Mouse (Mus musculus) embryonic facial prominence, embryonic 11.5 days (tissue): ENCODE results near the gene Cntrl. TPM values are rescaled to one million over a fixed set of nuclear protein-coding genes. Genes with fewer than 3 reads are reported as not detected.

Source experiments
- ATAC-seq: fragments of 200-750 bp; cut with Nextera tagmentation; replicated peaks from 2 replicates; pipeline ENCODE4 v1.8.0; 2017; ENCODE audit warnings: low read depth; ENCODE audit not compliant: insufficient number of reproducible peaks, low FRiP score, low TSS enrichment
- DNase-seq: peaks from one replicate; pipeline ENCODE4 v3.0.0-alpha.2; 2015; ENCODE audit warnings: low spot score
- H3K27ac ChIP-seq: fragments of 300-500 bp; sonication (generic); replicated peaks from 2 replicates; pipeline ENCODE4 v1.5.1; 2014; ENCODE audit warnings: mild to moderate bottlenecking, low read depth, low read length, control low read depth
- H3K27me3 ChIP-seq: fragments of 300-500 bp; sonication (generic); 2 replicates; pipeline ENCODE4 v1.6.1; 2014; ENCODE audit warnings: mild to moderate bottlenecking, low read length, moderate library complexity, mixed read lengths; ENCODE audit not compliant: control insufficient read depth, insufficient read depth
- H3K36me3 ChIP-seq: fragments of 300-500 bp; sonication (generic); replicated peaks from 2 replicates; pipeline ENCODE4 v1.6.1; 2014; ENCODE audit warnings: low read depth, mild to moderate bottlenecking, low read length, moderate library complexity, mixed read lengths; ENCODE audit not compliant: control insufficient read depth, insufficient read depth
- H3K4me1 ChIP-seq: fragments of 300-500 bp; sonication (generic); 2 replicates; pipeline ENCODE4 v1.6.1; 2014; ENCODE audit warnings: low read length, mixed read lengths; ENCODE audit not compliant: control insufficient read depth, insufficient read depth
- H3K4me2 ChIP-seq: fragments of 300-500 bp; sonication (generic); 2 replicates; pipeline ENCODE4 v1.6.1; 2014; ENCODE audit warnings: low read depth, mild to moderate bottlenecking, control low read depth, low read length, moderate library complexity
- H3K4me3 ChIP-seq: fragments of 300-500 bp; sonication (generic); 2 replicates; pipeline ENCODE4 v1.5.1; 2014; ENCODE audit warnings: low read depth, low read length, control low read depth
- H3K9ac ChIP-seq: fragments of 300-500 bp; sonication (generic); replicated peaks from 2 replicates; pipeline ENCODE4 v1.6.1; 2014; ENCODE audit warnings: mild to moderate bottlenecking, control low read depth, low read length
- H3K9me3 ChIP-seq: fragments of 300-500 bp; sonication (generic); replicated peaks from 2 replicates; pipeline ENCODE4 v1.6.1; 2016; ENCODE audit warnings: mild to moderate bottlenecking, low read length, inconsistent platforms, mixed read lengths; ENCODE audit not compliant: control insufficient read depth
- WGBS: fragments of 180-500 bp; shearing (Covaris S2); extraction: QIAGEN DNeasy Blood & Tissue Kit; methylation state at CpG from one replicate; pipeline ENCODE4 v1.1.7; 2014; 5-methylcytosine and 5-hydroxymethylcytosine counted together
- polyA plus RNA-seq: library from polyadenylated mRNA; unstranded; fragments of >200 nt; fragmentation: Nextera tagmentation; extraction: Ambion mirVana; gene quantifications from 2 replicates; pipeline ENCODE4 v1.2.1, GENCODE M21; 2014

Gene Cntrl
- polyA plus RNA-seq, 1 experiment from 2014 or later, result 32.7 TPM

DNA sequence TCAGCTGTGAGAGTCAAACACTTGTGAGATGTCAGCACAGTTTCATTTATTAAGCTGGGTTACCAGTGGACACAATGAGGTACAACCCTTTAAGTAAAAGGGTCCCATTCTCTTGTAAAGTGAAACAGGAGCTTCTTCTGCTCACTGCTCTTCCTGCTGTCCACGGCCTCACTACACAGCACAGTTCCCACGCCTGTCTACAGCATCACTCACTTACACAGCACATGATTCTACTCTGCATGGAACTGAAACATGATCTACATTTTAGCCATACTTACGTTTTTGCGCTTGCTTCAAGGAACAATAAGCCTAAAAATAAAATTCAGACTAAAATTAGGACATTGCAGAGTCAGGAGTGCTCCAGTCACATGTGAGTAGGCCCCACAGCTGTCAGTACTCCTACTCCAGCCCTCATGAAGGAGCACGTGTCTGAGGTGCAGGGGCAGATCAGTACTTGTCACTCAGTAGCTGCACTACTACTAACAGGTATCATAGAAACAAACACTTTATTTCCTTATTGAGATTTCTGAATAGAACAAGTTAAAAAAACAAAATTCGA is 73.9 kb downstream of the Cntrl start:
- Histone ChIP-seq H3K36me3 (peaks cover 6% of the 10 kb centered on the region), H3K9ac (no peak overlapping the region), H3K4me3 (no peak overlapping the region), H3K4me1 (no peaks in the 10 kb centered on the region), H3K27ac (no peak overlapping the region), H3K4me2 (no peak overlapping the region), H3K9me3 (no peaks in the 10 kb centered on the region), H3K27me3 (no peaks in the 10 kb centered on the region)
- ATAC-seq (no peak), DNase-seq (no peak)
- 85% methylated on average over 6 of the region's 6 CpGs for WGBS

DNA sequence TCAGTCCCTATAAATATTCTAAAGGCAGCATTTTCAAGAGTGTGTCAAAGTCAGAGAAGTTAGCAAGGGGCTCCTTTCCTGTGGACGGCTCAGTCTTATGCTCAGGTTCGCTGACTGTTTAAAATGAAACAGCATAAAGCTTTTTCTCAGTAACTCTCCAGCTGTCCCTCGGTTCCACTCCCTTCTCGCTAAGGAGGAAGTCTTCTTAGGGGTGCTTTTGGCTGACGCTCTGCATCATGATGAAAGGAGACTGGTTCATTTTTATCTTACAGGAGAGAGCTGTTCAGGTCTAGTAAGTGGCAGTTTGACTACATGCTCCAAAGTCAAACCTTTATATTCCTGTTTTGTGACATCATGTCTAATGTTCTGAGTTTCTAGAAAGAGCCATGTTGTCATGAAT is 79.6 kb downstream of the Cntrl start:
- Histone ChIP-seq H3K36me3 (no peaks in the 10 kb centered on the region), H3K9me3 (no peaks in the 10 kb centered on the region), H3K9ac (no peak overlapping the region), H3K4me2 (no peak overlapping the region), H3K27ac (no peak overlapping the region), H3K4me1 (no peaks in the 10 kb centered on the region), H3K27me3 (no peaks in the 10 kb centered on the region), H3K4me3 (no peak overlapping the region)
- DNase-seq (no peak), ATAC-seq (no peak)
- whole genome bisulfite sequencing, result 89% methylated on average over 5 of the region's 5 CpGs

- Histone ChIP-seq H3K27me3 (no peaks in the 10 kb centered on the region), H3K4me1 (no peaks in the 10 kb centered on the region), H3K27ac (no peak overlapping the region), H3K4me2 (no peak overlapping the region), H3K36me3 (no peaks in the 10 kb centered on the region), H3K9ac (no peak overlapping the region), H3K4me3 (no peak overlapping the region), H3K9me3 (no peaks in the 10 kb centered on the region)
- ATAC-seq, result no peak
- WGBS, result 89% methylated on average over 1 of the region's 1 CpGs
- DNase-seq, result no peak
These were observed 84.7 kb downstream of the Cntrl start for GRCm38 (mm10) chr2:35193976-35194375.

GRCm38 (mm10) chr2:35195626-35196544 is 86.6 kb downstream of the Cntrl start:
- Histone ChIP-seq H3K4me2 (no peak overlapping the region), H3K4me3 (no peak overlapping the region), H3K27ac (no peak overlapping the region), H3K9ac (no peak overlapping the region), H3K36me3 (no peaks in the 10 kb centered on the region), H3K9me3 (no peaks in the 10 kb centered on the region), H3K27me3 (no peaks in the 10 kb centered on the region), H3K4me1 (no peaks in the 10 kb centered on the region)
- 79% methylated on average over 6 of the region's 6 CpGs for WGBS
- ATAC-seq (no peak), DNase-seq (no peak)

- no peak overlapping the region; the same call in 1 of the 2 replicates for H3K27ac ChIP-seq
- no peak for ATAC-seq
- WGBS, result 9% methylated on average over 5 of the region's 5 CpGs
These were observed 90.2 kb downstream of the Cntrl start for GRCm38 (mm10) chr2:35199541-35199940.

DNA sequence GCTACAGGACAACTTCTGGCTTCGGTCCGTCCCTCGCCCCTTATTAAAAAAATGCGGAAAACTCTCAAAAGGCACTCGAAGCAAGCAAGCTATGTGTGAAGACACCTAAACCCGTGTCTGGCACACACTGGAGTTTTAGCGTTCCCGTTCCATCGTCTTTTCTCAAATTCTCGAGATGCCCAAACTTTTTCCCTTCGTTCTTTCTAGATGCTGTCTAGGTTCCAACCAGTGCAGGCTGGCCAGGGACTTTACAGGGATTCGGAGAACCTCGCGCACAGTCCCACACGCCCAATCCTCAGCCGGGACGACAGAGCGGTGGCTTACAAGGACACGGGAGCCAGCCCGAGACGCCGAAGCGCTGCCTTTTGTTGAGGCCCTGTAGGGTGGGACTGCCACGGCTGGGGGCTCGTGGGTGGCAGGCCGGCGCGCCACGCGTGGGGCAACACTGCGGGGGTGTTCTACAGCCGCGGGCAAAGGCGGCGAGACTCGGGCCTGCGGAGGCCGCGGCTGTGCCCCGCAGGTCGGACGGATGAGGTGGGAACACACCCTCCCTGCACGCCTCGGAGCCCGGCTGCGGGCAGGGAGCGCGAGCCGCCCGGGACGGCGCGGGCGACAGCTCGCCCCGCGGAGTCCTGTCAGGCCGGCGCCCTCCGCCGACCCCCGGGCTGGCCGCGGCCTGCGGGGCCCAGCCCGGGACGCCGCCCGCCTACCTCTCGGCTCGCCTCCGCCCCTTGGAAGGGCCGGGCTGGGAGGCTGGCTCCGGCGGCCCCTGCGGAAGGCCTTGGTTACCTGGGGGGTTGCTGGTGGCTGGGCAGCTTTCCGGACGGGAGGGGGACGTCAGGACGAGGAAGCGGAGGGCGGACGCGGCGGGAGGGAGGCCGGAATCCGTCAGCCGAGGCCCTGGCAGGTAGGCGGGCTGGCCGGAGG is 90.9 kb downstream of the Cntrl start:
- peak; percentile 30 for DNase-seq
- peak overlapping the region; percentile 94 for H3K4me3 ChIP-seq
- H3K4me1 ChIP-seq, result no peaks in the 10 kb centered on the region
- H3K36me3 ChIP-seq, result no peaks in the 10 kb centered on the region
- WGBS, result 1% methylated on average over 69 of the region's 90 CpGs
- no peaks in the 10 kb centered on the region for H3K27me3 ChIP-seq
- peak overlapping the region; percentile 53 for H3K4me2 ChIP-seq
- H3K27ac ChIP-seq, result peak overlapping the region; percentile 91
- peak; percentile 60 for ATAC-seq
- H3K9ac ChIP-seq, result peak overlapping the region; percentile 93
- H3K9me3 ChIP-seq, result no peaks in the 10 kb centered on the region

More at GRCm38 (mm10) chr2:35199541-35199940, 90.2 kb downstream of the Cntrl start:
- DNase-seq, result no peak
- Histone ChIP-seq H3K27me3 (no peaks in the 10 kb centered on the region), H3K4me3 (peak overlapping the region; percentile 94), H3K4me1 (no peaks in the 10 kb centered on the region), H3K4me2 (peak overlapping the region; percentile 53), H3K9ac (peak overlapping the region; percentile 93), H3K9me3 (no peaks in the 10 kb centered on the region), H3K36me3 (no peaks in the 10 kb centered on the region)

GRCm38 (mm10) chr2:35200898-35201668 is 91.8 kb downstream of the Cntrl start, which contains the start of gene Rab14:
Gene Rab14, minus strand, starts transcription at chr2:35201120.
- peak; percentile 98 for ATAC-seq
- no peaks in the 10 kb centered on the region for H3K36me3 ChIP-seq
- H3K9ac ChIP-seq, result peak within 1 kb of the TSS; percentile 93
- no peaks in the 10 kb centered on the region for H3K4me1 ChIP-seq
- H3K4me2 ChIP-seq, result peak within 1 kb of the TSS; percentile 59
- no peaks in the 10 kb centered on the region for H3K27me3 ChIP-seq
- peak within 1 kb of the TSS; percentile 94 for H3K4me3 ChIP-seq
- DNase-seq, result peak; percentile 100
- H3K9me3 ChIP-seq, result no peaks in the 10 kb centered on the region
- under 1% methylated on average over 44 of the region's 47 CpGs for WGBS
- H3K27ac ChIP-seq, result peak within 1 kb of the TSS; percentile 91
